Mouse (Mus musculus) forebrain, embryonic 13.5 days (tissue): ENCODE measurements at regions not wholly inside any gene's neighbourhood (a gene's known extent, or its start where the extent isn't known, plus 50 kb on each side); places are given as distances from the start of the nearest gene placed in this dataset.

ENCODE experiments used
- ATAC-seq: fragments of 200-750 bp; cut with Nextera tagmentation; 2 replicates; pipeline ENCODE4 v1.8.0; 2017
- H3K27ac ChIP-seq: fragments of 300-500 bp; sonication (generic); 2 replicates; pipeline ENCODE4 v1.5.1; 2015; ENCODE audit warnings: inconsistent platforms, mild to moderate bottlenecking, moderate library complexity
- H3K27me3 ChIP-seq: fragments of 300-500 bp; sonication (generic); 2 replicates; pipeline ENCODE4 v1.6.1; 2015; ENCODE audit warnings: mild to moderate bottlenecking, inconsistent platforms
- H3K36me3 ChIP-seq: fragments of 300-500 bp; sonication (generic); 2 replicates; pipeline ENCODE4 v1.6.1; 2015; ENCODE audit warnings: mild to moderate bottlenecking, inconsistent platforms; ENCODE audit not compliant: poor library complexity, severe bottlenecking
- H3K4me1 ChIP-seq: fragments of 300-500 bp; sonication (generic); 2 replicates; pipeline ENCODE4 v1.6.1; 2015; ENCODE audit warnings: inconsistent platforms
- H3K4me2 ChIP-seq: fragments of 300-500 bp; sonication (generic); 2 replicates; pipeline ENCODE4 v1.6.1; 2015; ENCODE audit warnings: inconsistent platforms, mild to moderate bottlenecking, moderate library complexity
- H3K4me3 ChIP-seq: fragments of 300-500 bp; sonication (generic); 2 replicates; pipeline ENCODE4 v1.5.1; 2015; ENCODE audit warnings: mild to moderate bottlenecking, inconsistent platforms
- H3K9ac ChIP-seq: fragments of 300-500 bp; sonication (generic); 2 replicates; pipeline ENCODE4 v1.6.1; 2015; ENCODE audit warnings: mild to moderate bottlenecking, inconsistent platforms
- H3K9me3 ChIP-seq: fragments of 300-500 bp; sonication (generic); replicated peaks from 2 replicates; pipeline ENCODE4 v1.6.1; 2016; ENCODE audit warnings: inconsistent platforms
- WGBS: fragments of 180-500 bp; shearing (Covaris S2); methylation state at CpG from one replicate; pipeline ENCODE4 v1.1.7; 2015; 5-methylcytosine and 5-hydroxymethylcytosine counted together

DNA sequence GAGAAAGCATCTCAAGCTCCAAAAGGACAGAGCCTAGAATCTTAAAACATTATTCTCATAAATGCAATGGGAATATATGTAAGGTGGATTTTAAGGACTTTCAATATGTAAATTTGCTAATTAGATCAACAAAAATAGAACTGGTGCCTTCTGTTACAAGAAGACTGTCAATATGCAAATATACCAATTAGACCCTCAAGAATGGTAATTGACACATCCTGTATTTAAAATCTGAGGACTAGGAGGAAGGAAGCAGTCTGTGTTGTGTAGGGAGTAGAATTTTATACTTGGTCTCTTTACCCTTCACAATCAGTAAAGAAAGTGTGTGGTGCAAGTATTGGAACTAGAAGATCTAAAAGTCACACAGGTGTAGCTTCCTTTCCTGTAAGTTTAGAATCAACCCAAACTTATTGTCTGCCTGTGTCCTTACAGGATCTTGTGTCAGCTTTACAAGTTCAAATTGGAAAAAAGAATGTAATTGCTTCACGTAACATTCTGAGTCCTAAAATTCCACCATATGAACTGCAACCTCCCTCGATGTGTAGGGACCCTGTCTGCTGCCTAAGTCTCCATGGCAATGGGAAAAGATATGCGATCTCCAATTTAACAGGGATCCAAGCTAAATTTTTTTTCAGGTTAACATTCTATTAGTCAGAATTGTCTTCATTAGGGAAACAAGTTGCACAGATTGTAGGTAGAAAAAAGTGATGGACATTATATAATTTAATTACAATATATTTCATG lies 1026.8 kb downstream of the Gm9008 start:
- H3K4me2 ChIP-seq: no peak overlapping the region
- H3K27me3 ChIP-seq: no peaks in the 10 kb centered on the region
- WGBS: 64% methylated on average over 3 of the region's 3 CpGs
- 0 out of 2 replicates have a peak, but pooled peaks cover 4% of the 10 kb centered on the region for H3K4me1 ChIP-seq
- H3K36me3 ChIP-seq: no peaks in the 10 kb centered on the region
- H3K9ac ChIP-seq: no peak overlapping the region
- H3K4me3 ChIP-seq: no peak overlapping the region
- ATAC-seq: peak; percentile 83
- no peaks in the 10 kb centered on the region for H3K9me3 ChIP-seq
- H3K27ac ChIP-seq: no peak overlapping the region

DNA sequence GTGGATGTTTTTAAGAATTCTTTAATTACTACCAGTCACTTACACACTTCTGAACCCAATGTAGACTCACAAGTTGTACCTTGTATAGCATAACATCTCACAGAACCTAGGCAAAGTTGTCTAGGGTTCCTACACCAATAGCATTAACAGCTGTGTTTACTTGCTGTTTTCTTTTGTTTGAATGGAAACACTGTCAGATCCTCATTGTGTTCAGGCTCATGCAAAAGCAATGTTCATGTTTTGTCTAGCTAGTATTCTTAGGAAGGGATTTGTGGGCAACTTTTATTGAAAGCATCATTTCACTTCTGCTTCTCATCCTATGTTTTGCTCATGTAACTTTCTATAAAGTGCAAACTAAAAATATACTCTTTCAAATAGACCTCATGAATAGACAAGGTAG lies 1027.5 kb downstream of the Gm9008 start:
- Histone ChIP-seq H3K27ac (no peak overlapping the region), H3K4me1 (0 out of 2 replicates have a peak, but pooled peaks cover 4% of the 10 kb centered on the region), H3K4me2 (no peak overlapping the region), H3K27me3 (no peaks in the 10 kb centered on the region), H3K4me3 (no peak overlapping the region), H3K9ac (no peak overlapping the region), H3K36me3 (no peaks in the 10 kb centered on the region), H3K9me3 (no peaks in the 10 kb centered on the region)
- peak; percentile 70; the same call in 1 of the 2 replicates for ATAC-seq

DNA sequence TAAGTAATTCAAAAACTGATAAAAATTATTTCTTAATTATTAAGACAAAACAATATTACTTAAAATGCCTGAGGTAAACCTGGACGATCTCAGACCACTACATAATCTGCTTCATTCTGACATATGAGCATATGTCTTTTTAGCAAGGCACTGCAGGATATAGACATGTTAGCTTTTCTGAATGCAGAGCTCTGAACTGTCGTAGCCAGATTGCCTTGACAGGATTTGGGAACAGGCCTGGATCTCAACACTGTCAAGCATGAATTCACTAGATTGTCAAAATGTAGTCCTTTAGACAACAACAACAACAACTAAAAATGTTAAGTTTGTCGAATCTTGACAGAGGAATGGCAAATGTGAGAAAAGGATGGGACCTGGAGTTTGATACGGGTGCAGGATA lies 1045.0 kb downstream of the Gm9008 start:
- no peaks in the 10 kb centered on the region for H3K36me3 ChIP-seq
- no peak overlapping the region for H3K9ac ChIP-seq
- no peak for ATAC-seq
- no peaks in the 10 kb centered on the region for H3K9me3 ChIP-seq
- no peak overlapping the region for H3K4me3 ChIP-seq
- no peak overlapping the region for H3K27ac ChIP-seq
- H3K4me2 ChIP-seq: no peak overlapping the region
- 88% methylated on average over 4 of the region's 4 CpGs for WGBS
- no peaks in the 10 kb centered on the region for H3K27me3 ChIP-seq
- no peaks in the 10 kb centered on the region for H3K4me1 ChIP-seq
